Mouse (Mus musculus) retina, embryonic 14.5 days (tissue): ENCODE results near the gene Adprhl1.
A peak's percentile ranks its signal among the peaks of the same experiment; 100 is the strongest.

Experiments used
- DNase-seq: peaks from one replicate; pipeline ENCODE4 v3.0.0-alpha.2; 2015; ENCODE audit warnings: low spot score

Adprhl1 gene

DNA sequence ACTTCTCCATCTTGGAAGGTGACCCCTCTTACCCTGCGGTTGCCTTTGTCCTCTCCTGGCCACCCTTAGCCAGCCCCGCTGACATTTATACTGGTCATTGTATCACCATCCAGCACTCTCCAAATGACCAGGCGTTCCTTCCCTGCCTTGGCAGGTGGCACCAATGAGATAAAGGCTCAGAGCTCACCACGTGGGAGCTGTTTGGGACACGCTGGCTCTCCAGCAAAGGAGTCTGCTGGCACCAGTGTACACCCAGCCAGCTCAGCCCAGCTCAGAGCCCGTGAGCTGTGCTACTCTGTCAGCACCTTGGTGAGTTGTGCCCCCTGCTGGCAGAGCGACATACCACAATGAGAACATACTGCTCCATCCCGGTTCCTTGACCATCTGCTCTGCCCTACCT lies at the start of gene Adprhl1:
Gene Adprhl1 (minus strand): TSS at position 144 of the 400 bp plus-strand sequence.
- DNase-seq = peak; percentile 74

GRCm38 (mm10) chr8:13301036-13301435 lies 47.1 kb upstream of the Adprhl1 start:
- DNase-seq = no peak

GRCm38 (mm10) chr8:13299571-13299970 lies 45.6 kb upstream of the Adprhl1 start:
- no peak for DNase-seq

GRCm38 (mm10) chr8:13293677-13294470 lies 39.9 kb upstream of the Adprhl1 start:
- no peak for DNase-seq

GRCm38 (mm10) chr8:13292364-13292763 lies 38.4 kb upstream of the Adprhl1 start:
- DNase-seq = peak; percentile 87

DNA sequence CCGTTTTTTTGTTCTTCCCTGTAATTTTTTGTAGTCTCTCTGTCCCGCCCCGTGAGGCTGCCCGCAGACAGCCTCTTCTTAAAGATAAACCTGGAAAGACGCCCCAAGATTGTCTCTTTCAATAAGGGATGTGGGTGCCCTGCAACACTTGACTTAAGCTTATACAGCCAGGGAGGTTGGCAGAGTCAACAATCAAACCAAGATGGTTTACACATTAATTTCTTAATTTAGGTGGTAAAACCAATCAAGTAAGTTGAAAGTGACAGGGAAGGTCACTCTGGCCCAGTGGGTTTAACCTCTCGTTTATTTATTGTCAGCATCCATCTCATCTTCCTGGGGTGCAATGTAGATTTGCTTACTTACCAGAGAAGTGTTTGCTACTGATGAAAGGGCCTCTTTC lies 34.7 kb upstream of the Adprhl1 start:
- no peak for DNase-seq

DNA sequence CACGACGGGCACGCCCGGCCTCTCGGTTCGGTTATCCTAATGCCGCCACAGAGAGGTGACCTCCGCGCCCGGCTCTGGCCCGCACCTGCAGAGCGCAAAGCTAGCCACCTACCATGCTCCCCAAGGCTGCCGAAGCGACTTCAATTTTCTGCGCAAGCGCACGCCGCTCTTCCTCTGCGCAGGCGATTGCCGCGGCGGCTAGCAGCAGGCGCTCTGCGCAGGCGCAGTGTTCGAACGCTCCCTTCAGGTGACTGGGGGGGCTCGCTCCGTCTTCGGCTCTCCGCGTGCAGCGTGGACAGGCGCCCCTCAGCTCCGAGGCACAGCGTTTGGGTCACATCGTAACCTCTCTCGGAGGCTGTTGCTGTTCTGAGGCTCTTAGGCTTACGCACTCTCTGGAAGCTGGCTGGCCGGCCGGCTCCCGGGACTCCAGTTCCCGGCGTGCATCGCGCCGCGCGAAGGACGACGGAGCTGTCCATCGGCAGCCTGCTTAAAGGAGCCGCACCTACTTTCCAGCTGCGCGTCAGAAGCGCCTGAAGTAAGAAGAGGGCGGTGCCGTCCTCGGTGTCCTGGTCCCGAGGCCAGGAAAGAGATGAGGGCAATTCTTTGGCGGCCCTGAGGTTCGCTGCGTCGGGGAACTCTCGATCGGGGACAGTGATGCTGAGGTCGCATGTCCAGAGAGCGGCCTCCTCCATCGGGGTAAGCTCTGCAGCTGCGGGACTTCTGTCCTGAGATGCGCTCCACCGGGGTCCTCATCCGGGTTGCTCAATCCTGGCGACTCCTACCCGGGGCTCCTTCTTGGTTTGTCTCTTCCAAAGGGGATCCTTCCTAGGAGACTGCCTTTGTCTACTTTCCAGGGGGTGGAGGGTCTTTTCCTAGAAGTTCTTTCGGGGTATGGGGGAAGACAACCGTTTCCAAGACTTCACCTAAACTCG lies 34.0 kb upstream of the Adprhl1 start, which contains the start of the genes Dcun1d2 and Tmco3:
Gene Dcun1d2 (minus strand): TSS at position 440 of the 932 bp plus-strand sequence.
Gene Tmco3 (plus strand): TSS at position 499 of the 932 bp plus-strand sequence.
- DNase-seq = peak; percentile 98

DNA sequence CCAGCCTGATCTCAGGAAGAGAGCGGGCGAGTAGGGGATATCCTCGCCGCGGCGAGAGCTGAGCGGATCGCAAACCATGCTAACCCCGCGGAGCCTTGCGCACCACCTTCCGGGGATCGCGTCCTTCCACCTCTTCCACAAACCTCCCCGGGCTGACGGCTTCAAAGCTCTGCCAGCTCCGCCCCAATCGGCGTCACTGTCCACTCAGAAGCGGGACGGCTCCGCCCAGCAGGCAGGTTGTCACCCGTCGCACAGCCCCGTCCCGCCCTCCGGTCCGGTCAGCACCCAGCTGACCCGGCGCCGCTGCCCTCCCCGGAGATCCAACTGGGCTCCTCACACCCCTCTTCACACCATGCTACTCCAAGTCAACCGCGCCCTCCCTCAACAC lies 33.3 kb upstream of the Adprhl1 start:
- peak; percentile 81 for DNase-seq

DNA sequence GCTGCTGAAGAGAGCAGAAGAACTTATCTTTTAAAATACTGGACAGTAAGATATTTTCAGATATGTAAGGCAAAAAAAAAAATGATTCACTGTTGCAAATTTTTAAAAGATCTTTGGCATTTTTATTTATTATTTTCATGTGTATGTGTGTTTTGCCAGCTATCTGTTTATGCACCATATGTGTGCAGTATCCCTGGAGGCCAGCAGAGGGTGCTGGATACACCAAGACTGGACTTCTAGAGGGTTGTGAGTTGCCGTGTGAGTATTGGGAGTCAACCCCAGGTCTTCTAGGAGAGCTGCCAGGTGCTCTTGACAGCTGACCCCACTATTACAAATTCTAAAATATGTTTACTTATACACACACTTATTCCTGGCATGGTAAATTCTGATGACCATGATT lies 29.2 kb upstream of the Adprhl1 start:
- DNase-seq = no peak

DNA sequence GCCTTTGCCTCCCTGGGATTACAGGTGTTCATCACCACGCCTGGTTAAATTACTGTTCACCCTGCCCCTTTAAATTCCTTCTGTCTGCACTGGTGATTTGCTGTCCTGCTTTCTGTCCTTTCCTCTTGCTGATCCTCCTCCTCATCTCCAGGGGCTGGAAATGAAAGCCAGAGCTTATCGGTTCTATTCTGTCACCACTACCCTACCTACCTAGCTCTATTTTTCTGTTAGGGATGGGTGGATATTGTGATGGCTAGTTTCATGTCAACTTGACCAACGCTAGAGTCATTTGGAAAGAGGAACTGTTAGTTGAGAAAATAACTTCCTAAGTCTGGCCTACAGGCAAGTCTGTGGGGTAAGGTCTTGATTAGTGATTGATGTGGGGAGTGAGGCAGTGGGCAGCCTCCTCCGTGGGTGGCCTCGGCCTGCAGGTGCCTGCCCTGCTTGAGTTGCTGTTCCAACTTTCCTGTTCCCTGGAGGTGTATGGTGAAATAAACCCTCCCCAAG lies 23.0 kb upstream of the Adprhl1 start:
- DNase-seq = no peak

GRCm38 (mm10) chr8:13272834-13273233 lies 18.9 kb upstream of the Adprhl1 start:
- no peak for DNase-seq

- DNase-seq = no peak
Measured at GRCm38 (mm10) chr8:13267566-13267965, 13.6 kb upstream of the Adprhl1 start.

DNA sequence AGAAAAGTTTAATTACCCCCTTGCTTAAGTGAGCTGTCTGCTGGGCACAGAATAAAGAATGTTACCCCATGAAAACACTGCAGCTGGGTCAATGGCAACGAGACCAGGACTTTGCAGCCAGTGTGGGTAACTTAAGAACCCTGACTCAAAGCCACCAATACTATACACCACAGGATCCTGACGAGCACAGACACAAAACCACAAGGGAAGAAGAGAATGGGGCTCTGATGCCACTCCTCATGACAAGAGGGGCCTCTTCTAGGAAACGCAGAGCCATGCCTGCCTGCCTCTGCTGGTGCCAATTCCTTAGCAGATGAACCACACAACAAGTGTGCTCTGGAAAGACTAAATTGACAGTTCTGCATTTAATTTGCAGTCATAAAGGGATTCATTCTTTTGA lies 9.4 kb upstream of the Adprhl1 start:
- DNase-seq = no peak

- DNase-seq = no peak
Measured at GRCm38 (mm10) chr8:13253413-13253812, 549 bp downstream of the Adprhl1 start.

GRCm38 (mm10) chr8:13252837-13253236 lies 1.1 kb downstream of the Adprhl1 start:
- DNase-seq = no peak

DNA sequence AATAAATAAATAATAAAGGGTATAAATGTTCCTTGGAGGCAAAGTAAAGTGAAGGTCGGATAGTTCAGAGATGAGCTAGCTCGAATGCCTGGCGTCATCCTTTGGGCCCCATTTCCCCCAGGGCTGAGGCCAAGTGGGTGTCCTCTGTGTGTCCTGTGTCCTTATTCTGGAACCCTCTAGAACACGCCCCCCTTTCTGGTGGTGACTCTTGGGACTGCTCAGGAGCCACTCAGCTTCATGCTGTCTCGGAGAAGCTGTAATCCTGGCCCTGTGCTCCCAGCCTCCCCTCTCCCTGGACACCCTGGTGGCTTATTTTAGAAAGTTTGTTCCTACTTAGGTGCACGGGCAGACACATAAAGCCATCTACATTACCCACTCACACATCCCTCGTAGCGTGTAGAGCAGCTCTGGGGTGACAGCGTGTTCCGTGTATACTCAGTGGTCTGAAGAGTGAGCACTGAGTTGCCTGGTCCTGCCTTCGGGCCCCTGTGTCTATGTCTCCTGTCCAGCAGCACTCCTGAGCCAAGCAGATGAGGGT lies 9.6 kb downstream of the Adprhl1 start:
- DNase-seq = no peak

DNA sequence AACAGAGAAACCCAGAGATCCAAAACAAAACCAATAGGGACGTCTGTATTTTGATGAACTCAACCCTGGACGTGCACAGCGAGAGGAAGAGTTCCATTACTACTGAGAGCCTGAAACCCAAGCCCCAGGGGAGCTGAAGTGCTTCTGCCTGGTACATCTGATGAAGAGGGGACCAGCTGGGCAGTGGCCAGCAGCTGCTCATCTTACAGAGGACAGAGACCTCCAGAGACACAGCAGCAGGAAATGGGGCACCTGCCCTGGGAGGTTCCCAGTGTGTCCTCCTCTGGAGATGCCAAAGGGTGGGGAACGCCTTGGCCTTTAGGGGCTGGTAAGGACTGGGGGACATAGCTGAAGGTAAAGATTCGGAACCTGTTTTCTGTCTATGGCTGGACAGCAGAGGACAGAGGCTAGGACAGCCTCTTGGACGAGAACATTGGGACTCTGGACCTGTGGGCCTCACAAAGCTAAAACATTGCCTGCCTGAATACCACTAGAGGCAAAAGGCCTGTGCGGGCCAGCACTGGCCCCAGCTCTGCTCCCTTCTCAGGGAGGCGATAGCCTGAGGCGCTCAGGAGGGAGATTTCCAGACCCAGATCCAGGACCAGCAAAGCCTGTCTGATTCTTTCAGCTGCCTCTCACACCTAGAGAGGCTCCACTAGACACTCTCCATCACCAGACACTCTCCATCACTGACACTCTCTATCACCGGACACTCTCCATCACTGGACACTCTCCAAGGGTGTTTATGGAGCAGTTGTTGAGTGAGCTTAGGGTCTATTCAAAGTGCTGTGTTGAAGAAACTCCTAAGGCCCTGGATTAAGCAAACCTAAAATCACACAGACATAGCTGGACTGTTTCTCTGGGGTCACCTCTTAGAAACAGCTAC lies 10.7 kb downstream of the Adprhl1 start:
- DNase-seq = peak; percentile 21

DNA sequence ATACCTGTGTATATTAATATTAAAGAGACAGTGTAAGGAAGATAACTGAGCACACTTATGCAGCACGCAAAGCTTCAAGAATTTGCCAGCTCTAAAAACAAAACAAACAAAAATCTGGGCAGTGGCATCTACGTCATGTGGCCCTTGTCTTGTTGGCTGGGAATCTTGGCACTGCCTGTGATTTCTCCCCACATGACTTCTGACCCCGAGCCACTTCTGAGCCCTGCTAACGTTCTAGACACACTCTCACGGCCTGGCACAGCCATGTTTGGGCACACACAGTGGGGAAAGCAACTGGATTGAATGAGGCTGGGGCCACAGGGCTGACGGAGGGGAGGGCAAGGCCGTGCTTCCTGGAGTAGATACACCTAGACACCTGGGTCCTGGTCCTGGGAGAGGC lies 13.3 kb downstream of the Adprhl1 start:
- no peak for DNase-seq

- DNase-seq = no peak
Measured at GRCm38 (mm10) chr8:13240055-13240454, 13.9 kb downstream of the Adprhl1 start.

DNA sequence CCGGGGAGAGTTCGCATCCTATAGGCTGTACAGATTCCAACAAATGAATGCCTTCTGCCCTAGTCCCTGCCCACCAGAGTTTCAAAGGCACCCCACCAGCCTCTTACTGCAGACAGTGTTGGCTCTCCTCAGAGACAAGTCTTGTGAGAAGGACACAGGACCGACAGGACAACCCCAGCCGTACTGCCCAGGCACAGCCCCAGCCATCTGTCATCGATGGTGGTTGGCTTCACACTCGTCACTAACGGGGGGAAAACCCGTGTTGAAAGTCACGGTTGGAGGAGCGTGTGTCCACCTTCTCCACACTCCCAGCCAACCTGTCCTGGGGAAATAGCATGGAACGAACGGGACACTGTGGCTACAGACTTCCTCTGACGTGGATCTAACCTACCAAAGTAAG lies 19.2 kb downstream of the Adprhl1 start:
- no peak for DNase-seq

- no peak for DNase-seq
Measured at GRCm38 (mm10) chr8:13230471-13230870, 23.5 kb downstream of the Adprhl1 start.
